Mouse (Mus musculus): ENCODE data around the gene Gcg.

GRCm38 (mm10) chr2:62460231-62460710 is 23.2 kb downstream of the Gcg start:
- TF ChIP-seq EP300 (IDR thresholded peaks at IDR 0.05; ENCODE audit: low read depth) (no peak), CTCF (IDR thresholded peaks at IDR 0.05; ENCODE audit: low read depth) (no peak)

Data from heart, postnatal 0 days (tissue).